In genomic region chr2:32352151-32353006, GRCm38 (mm10) we compare ENCODE assay signal across 8 mouse cellular contexts. TPM values are rescaled to one million over a fixed set of nuclear protein-coding genes. Genes with fewer than 3 reads are reported as not detected.
DNase-seq lines count a peak whose midpoint lies in the region; ATAC-seq and TF ChIP-seq lines count a peak whose summit lies in the region.

Ciz1 (plus strand) TSS chr2:32352327.

- no peaks in the 10 kb centered on the region for H3K36me3 ChIP-seq in ES-Bruce4 (ENCODE audit: control insufficient read depth, insufficient read depth, low read length, poor library complexity, severe bottlenecking)
- H3K36me3 ChIP-seq in embryonic facial prominence, embryonic 12.5 days: peaks cover 10% of the 10 kb centered on the region; the same call in 1 of the 2 replicates
- H3K36me3 ChIP-seq in heart, embryonic 12.5 days: no peaks in the 10 kb centered on the region
- no peaks in the 10 kb centered on the region for H3K36me3 ChIP-seq in lung, postnatal 0 days (ENCODE audit: insufficient read depth, low read length)

- peak within 1 kb of the TSS; percentile 73 for H3K4me2 ChIP-seq in embryonic facial prominence, embryonic 12.5 days (replicated peaks)
- H3K4me2 ChIP-seq in heart, embryonic 12.5 days: peak within 1 kb of the TSS; percentile 91
- H3K4me2 ChIP-seq in lung, postnatal 0 days (replicated peaks; ENCODE audit: low read depth, low read length): peak within 1 kb of the TSS; percentile 85

- no peaks in the 10 kb centered on the region for H3K9me3 ChIP-seq in ES-Bruce4 (replicated peaks; ENCODE audit: control insufficient read depth, insufficient read depth, low read length, poor library complexity, severe bottlenecking)
- no peaks in the 10 kb centered on the region for H3K9me3 ChIP-seq in embryonic facial prominence, embryonic 12.5 days
- H3K9me3 ChIP-seq in heart, embryonic 12.5 days (replicated peaks): no peaks in the 10 kb centered on the region
- H3K9me3 ChIP-seq in lung, postnatal 0 days (ENCODE audit: low read length): no peaks in the 10 kb centered on the region

- peak within 1 kb of the TSS; percentile 72 for H3K4me3 ChIP-seq in ES-Bruce4 (ENCODE audit: low read depth, low read length)
- H3K4me3 ChIP-seq in embryonic facial prominence, embryonic 12.5 days: peak within 1 kb of the TSS; percentile 70
- peak within 1 kb of the TSS; percentile 58 for H3K4me3 ChIP-seq in heart, embryonic 12.5 days
- peak within 1 kb of the TSS; percentile 52 for H3K4me3 ChIP-seq in lung, postnatal 0 days (ENCODE audit: low read depth, low read length)

- peak; percentile 49; the same call in 1 of the 2 replicates for ATAC-seq in embryonic facial prominence, embryonic 12.5 days (ENCODE audit: insufficient number of reproducible peaks, insufficient read depth, low FRiP score, low TSS enrichment)
- 0 out of 2 replicates have a peak, but pooled peaks have one; percentile 20 for ATAC-seq in heart, embryonic 12.5 days (ENCODE audit: insufficient number of reproducible peaks, low FRiP score)
- ATAC-seq in lung, postnatal 0 days: peak; percentile 20; the same call in 1 of the 2 replicates

- no peaks in the 10 kb centered on the region for H3K27me3 ChIP-seq in ES-Bruce4 (ENCODE audit: control insufficient read depth, insufficient read depth, low read length, poor library complexity, severe bottlenecking)
- no peaks in the 10 kb centered on the region for H3K27me3 ChIP-seq in embryonic facial prominence, embryonic 12.5 days
- H3K27me3 ChIP-seq in heart, embryonic 12.5 days (replicated peaks): peaks cover 38% of the 10 kb centered on the region
- H3K27me3 ChIP-seq in lung, postnatal 0 days (replicated peaks; ENCODE audit: insufficient read depth, low read length): 0 out of 2 replicates have a peak, but pooled peaks cover 4% of the 10 kb centered on the region

- no peak within 1 kb of the TSS for H3K27ac ChIP-seq in ES-Bruce4 (ENCODE audit: insufficient read depth, low read length)
- H3K27ac ChIP-seq in embryonic facial prominence, embryonic 12.5 days: peak within 1 kb of the TSS; percentile 91
- H3K27ac ChIP-seq in heart, embryonic 12.5 days (ENCODE audit: poor library complexity, severe bottlenecking): peak within 1 kb of the TSS; percentile 44; the same call in 1 of the 2 replicates
- no peak within 1 kb of the TSS for H3K27ac ChIP-seq in lung, postnatal 0 days (ENCODE audit: low read length)

- WGBS in embryonic facial prominence, embryonic 12.5 days: 1% methylated on average over 37 of the region's 52 CpGs
- under 1% methylated on average over 29 of the region's 52 CpGs for WGBS in heart, embryonic 12.5 days
- 3% methylated on average over 23 of the region's 52 CpGs for WGBS in lung, postnatal 0 days

- peak; percentile 49 for DNase-seq in adrenal gland, postnatal 10 days
- DNase-seq in kidney, postnatal 4 days: peak; percentile 56 to 71
- peak; percentile 31 for DNase-seq in lung, postnatal 0 days (ENCODE audit: low spot score)
- DNase-seq in right cerebral cortex, adult 2 months (ENCODE audit: low spot score in 2 of 2): peak; percentile 53 to 59
- no peak for DNase-seq in urinary bladder, postnatal 4 days (ENCODE audit: low spot score in 2 of 2)

- no peak for TF ChIP-seq EP300 in ES-Bruce4 (IDR thresholded peaks at IDR 0.05; ENCODE audit: insufficient read depth, low read depth, low read length)
- TF ChIP-seq EP300 in lung, postnatal 0 days (IDR thresholded peaks at IDR 0.05): no peak

- TF ChIP-seq CTCF in ES-Bruce4 (IDR thresholded peaks at IDR 0.05; ENCODE audit: low read depth, low read length): no peak
- no peak for TF ChIP-seq CTCF in lung, postnatal 0 days (IDR thresholded peaks at IDR 0.05)

- H3K4me1 ChIP-seq in ES-Bruce4 (ENCODE audit: control insufficient read depth, insufficient read depth, low read length): peaks cover 16% of the 10 kb centered on the region
- H3K4me1 ChIP-seq in embryonic facial prominence, embryonic 12.5 days: peaks cover 30% of the 10 kb centered on the region
- H3K4me1 ChIP-seq in heart, embryonic 12.5 days (replicated peaks): peaks cover 32% of the 10 kb centered on the region
- H3K4me1 ChIP-seq in lung, postnatal 0 days (ENCODE audit: insufficient read depth, low read depth, low read length): no peaks in the 10 kb centered on the region

- peak within 1 kb of the TSS; percentile 86 for H3K9ac ChIP-seq in ES-Bruce4 (ENCODE audit: low read depth, poor library complexity, severe bottlenecking)
- peak within 1 kb of the TSS; percentile 80 for H3K9ac ChIP-seq in embryonic facial prominence, embryonic 12.5 days
- H3K9ac ChIP-seq in heart, embryonic 12.5 days: peak within 1 kb of the TSS; percentile 76
- H3K9ac ChIP-seq in lung, postnatal 0 days (replicated peaks; ENCODE audit: low read depth): peak within 1 kb of the TSS; percentile 27; the same call in 1 of the 2 replicates

- TF ChIP-seq POLR2A in ES-Bruce4 (IDR thresholded peaks at IDR 0.05; ENCODE audit: insufficient read depth, low read length): no peak

RNA-seq across cellular contexts. Expression of gene Ciz1, which starts in this region (rescaled TPM):
- 34.3 and 38.7 TPM in 2 replicates for polyA plus RNA-seq in ES-Bruce4 (2011; ENCODE audit: insufficient read depth, insufficient read length, low read depth, missing spikeins)
- total RNA-seq in adrenal gland, postnatal 10 days (2021): 10 to 100 TPM; 49.0 to 63.5 TPM
- polyA plus RNA-seq in embryonic facial prominence, embryonic 12.5 days (2016; fragmentation: Nextera tagmentation; extraction: Ambion mirVana): 50.6 and 57.8 TPM in 2 replicates
- 40.5 and 42.2 TPM in 2 replicates for polyA plus RNA-seq in heart, embryonic 12.5 days (2016; fragmentation: Nextera tagmentation; extraction: Ambion mirVana)
- 20.1 and 20.4 TPM in 2 replicates for polyA plus RNA-seq in lung, postnatal 0 days (2015; fragmentation: Nextera tagmentation; extraction: Ambion mirVana)

Comparison
In these comparisons a context has a peak if more than half of its experiments do, and no peak if none do; other contexts are left out.
1. H3K27ac ChIP-seq: peak in embryonic facial prominence, embryonic 12.5 days (single experiment) and heart, embryonic 12.5 days (single experiment); none in ES-Bruce4 (single experiment) and lung, postnatal 0 days (single experiment).
2. H3K9ac ChIP-seq: peak in every context shown above with its lines; median percentile 86 in ES-Bruce4; 80 in embryonic facial prominence, embryonic 12.5 days; 76 in heart, embryonic 12.5 days; 27 in lung, postnatal 0 days.
3. DNase-seq: peak in adrenal gland, postnatal 10 days (single experiment), kidney, postnatal 4 days (2 of 2), lung, postnatal 0 days (single experiment) and right cerebral cortex, adult 2 months (2 of 2); none in urinary bladder, postnatal 4 days (0 of 2).
4. Peak in every context shown above with its lines, with median percentiles within 50 percentile points of each other: H3K4me3 ChIP-seq, ATAC-seq and H3K4me2 ChIP-seq.